Mouse (Mus musculus) ES-Bruce4 (cell line): ENCODE measurements around the gene Soga3. TPM values are rescaled to one million over a fixed set of nuclear protein-coding genes. Genes with fewer than 3 reads are reported as not detected.

Experiments
- H3K27ac ChIP-seq: 2 replicates; pipeline ENCODE4 v1.5.1; 2012; ENCODE audit warnings: low read length, inconsistent platforms; ENCODE audit not compliant: insufficient read depth
- H3K27me3 ChIP-seq: 2 replicates; pipeline ENCODE4 v1.6.1; 2012; ENCODE audit warnings: mild to moderate bottlenecking, low read length, inconsistent platforms; ENCODE audit not compliant: control insufficient read depth, poor library complexity, insufficient read depth, severe bottlenecking
- H3K36me3 ChIP-seq: 2 replicates; pipeline ENCODE4 v1.6.1; 2012; ENCODE audit warnings: inconsistent platforms, mild to moderate bottlenecking, low read length, moderate library complexity; ENCODE audit not compliant: control insufficient read depth, poor library complexity, insufficient read depth, severe bottlenecking
- H3K4me1 ChIP-seq: one replicate; pipeline ENCODE4 v1.8.1; 2011; ENCODE audit warnings: low read length; ENCODE audit not compliant: control insufficient read depth, insufficient read depth
- H3K4me3 ChIP-seq: 2 replicates; pipeline ENCODE4 v1.5.1; 2011; ENCODE audit warnings: low read depth, mild to moderate bottlenecking, low read length
- H3K9ac ChIP-seq: 2 replicates; pipeline ENCODE4 v1.6.1; 2012; ENCODE audit warnings: low read depth, mild to moderate bottlenecking, inconsistent platforms; ENCODE audit not compliant: poor library complexity, severe bottlenecking
- H3K9me3 ChIP-seq: replicated peaks from 2 replicates; pipeline ENCODE4 v1.6.1; 2012; ENCODE audit warnings: mild to moderate bottlenecking, low read length, inconsistent platforms; ENCODE audit not compliant: control insufficient read depth, poor library complexity, insufficient read depth, severe bottlenecking
- CTCF ChIP-seq: IDR thresholded peaks from one replicate; pipeline ENCODE4 v1.8.1; 2011; ENCODE audit warnings: low read depth, low read length
- EP300 ChIP-seq: IDR thresholded peaks from 2 replicates; pipeline ENCODE4 v1.6.1; 2011; ENCODE audit warnings: low read depth, low read length; ENCODE audit not compliant: insufficient read depth
- POLR2A ChIP-seq: IDR thresholded peaks from one replicate; pipeline ENCODE4 v1.8.1; 2011; ENCODE audit warnings: low read length; ENCODE audit not compliant: insufficient read depth
- polyA plus RNA-seq: library from polyadenylated mRNA; stranded (reverse); fragments of >200 nt; gene quantifications from 2 replicates; pipeline ENCODE4 v1.2.4, GENCODE M21; 2011; ENCODE audit warnings: low read depth; ENCODE audit not compliant: missing spikeins, insufficient read depth, insufficient read length

Soga3 gene
- 1.6 and 2.5 TPM in 2 replicates for polyA plus RNA-seq

DNA sequence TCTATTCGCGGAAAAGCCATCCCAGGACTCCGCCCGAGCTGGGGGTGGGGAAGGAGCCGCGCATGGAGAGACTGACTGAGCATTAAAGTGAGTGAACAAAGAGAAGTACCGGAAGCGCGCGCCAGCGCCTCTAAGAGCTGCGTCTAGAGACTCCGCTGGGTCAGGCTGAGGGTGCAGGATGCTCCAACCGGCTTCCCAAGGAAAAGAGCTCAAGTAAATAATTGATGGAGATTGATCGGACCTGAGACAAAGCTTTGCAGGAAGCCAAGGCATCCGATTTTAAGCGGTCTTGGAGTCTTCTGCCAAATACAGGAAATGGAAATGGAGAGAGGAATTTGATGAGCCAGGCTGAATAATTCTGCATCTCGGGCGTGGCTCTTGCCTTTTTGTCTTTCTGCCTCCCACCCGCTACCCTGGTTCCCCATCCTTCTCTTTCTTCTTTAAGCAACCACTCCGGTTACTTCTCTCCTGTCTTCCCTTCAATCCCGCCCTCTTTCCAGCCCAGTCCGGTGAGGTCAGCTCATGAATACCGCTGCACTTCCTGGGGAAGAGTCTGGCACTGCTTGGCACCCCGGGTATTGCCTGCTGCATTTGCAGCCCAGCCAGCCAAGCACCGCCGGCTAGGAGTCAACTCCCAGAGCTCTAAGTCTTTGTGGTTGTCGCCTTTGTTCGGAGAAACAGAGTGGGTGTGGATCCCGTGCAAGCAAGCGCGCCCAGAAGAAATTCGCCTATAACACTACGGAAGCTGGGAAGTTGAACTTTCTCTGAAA is at the start of gene Soga3:
Gene Soga3 (plus strand): TSS at position 274 of the 770 bp plus-strand sequence.
- Histone ChIP-seq H3K27ac (no peak within 1 kb of the TSS), H3K9ac (peak within 1 kb of the TSS; percentile 58)

DNA sequence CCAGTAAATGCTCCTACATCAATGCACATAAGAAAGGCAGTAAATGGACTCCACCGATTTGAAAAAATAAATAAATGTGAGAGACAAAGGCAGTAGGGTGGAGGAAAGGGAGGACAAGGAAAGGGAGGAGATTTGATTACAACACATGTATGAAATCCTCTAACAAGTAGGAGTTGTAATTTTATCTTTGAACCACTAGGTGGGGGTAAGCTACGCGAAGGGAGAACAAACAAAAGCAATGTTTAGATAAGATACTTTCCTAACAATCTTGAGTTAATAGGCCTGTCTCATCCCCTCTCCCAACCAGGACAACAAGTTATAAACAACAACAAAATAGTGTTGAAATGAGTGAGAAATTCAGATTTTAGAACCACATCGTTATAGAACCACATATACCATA is 36.7 kb upstream of the Soga3 start:
- no peaks in the 10 kb centered on the region for H3K4me1 ChIP-seq
- H3K27me3 ChIP-seq: no peaks in the 10 kb centered on the region
- H3K9ac ChIP-seq: no peak overlapping the region
- H3K27ac ChIP-seq: no peak overlapping the region
- TF ChIP-seq CTCF: no peak
- no peak for TF ChIP-seq EP300
- no peak for TF ChIP-seq POLR2A
- H3K36me3 ChIP-seq: no peaks in the 10 kb centered on the region
- H3K4me3 ChIP-seq: no peak overlapping the region
- H3K9me3 ChIP-seq: no peaks in the 10 kb centered on the region

More for the DNA sequence above, at the start of gene Soga3:
- Histone ChIP-seq H3K4me3 (peak within 1 kb of the TSS; percentile 68), H3K27me3 (0 out of 2 replicates have a peak, but pooled peaks cover 3% of the 10 kb centered on the region), H3K9me3 (no peaks in the 10 kb centered on the region), H3K36me3 (no peaks in the 10 kb centered on the region), H3K4me1 (no peaks in the 10 kb centered on the region)
- TF ChIP-seq POLR2A: no peak
- 0 out of 2 replicates have a peak, but pooled peaks have one; percentile 22 for TF ChIP-seq EP300

DNA sequence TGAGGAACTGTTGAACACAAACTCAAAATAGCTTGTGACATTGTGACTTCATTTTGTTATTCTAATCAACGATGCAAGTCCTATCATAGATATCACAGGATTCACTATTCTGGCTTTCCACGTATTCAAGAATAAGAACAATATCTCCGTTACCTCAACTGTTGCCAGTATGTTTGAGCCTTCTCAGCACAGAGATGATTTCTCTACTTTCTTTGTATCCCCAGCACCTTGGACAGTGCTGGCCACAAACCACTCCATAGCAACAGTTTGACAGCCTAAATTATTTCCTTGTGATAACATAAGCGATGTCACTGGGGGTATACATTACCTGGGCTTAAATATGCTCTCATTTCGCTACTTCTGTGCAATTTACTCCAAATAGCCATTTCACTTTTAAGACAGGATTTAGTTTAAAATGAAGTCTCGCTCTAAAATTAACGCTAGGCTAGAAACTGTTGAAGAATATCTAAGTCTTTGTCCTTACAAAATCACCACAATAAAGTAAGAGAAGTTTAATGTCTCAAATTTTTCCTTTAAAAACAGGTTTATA is 1.0 kb upstream of the Soga3 start:
- Histone ChIP-seq H3K9me3 (no peaks in the 10 kb centered on the region), H3K27ac (no peak overlapping the region), H3K27me3 (0 out of 2 replicates have a peak, but pooled peaks cover 1% of the 10 kb centered on the region), H3K4me1 (no peaks in the 10 kb centered on the region), H3K9ac (no peak overlapping the region), H3K36me3 (no peaks in the 10 kb centered on the region), H3K4me3 (no peak overlapping the region)
- TF ChIP-seq CTCF (no peak), EP300 (no peak), POLR2A (no peak)

DNA sequence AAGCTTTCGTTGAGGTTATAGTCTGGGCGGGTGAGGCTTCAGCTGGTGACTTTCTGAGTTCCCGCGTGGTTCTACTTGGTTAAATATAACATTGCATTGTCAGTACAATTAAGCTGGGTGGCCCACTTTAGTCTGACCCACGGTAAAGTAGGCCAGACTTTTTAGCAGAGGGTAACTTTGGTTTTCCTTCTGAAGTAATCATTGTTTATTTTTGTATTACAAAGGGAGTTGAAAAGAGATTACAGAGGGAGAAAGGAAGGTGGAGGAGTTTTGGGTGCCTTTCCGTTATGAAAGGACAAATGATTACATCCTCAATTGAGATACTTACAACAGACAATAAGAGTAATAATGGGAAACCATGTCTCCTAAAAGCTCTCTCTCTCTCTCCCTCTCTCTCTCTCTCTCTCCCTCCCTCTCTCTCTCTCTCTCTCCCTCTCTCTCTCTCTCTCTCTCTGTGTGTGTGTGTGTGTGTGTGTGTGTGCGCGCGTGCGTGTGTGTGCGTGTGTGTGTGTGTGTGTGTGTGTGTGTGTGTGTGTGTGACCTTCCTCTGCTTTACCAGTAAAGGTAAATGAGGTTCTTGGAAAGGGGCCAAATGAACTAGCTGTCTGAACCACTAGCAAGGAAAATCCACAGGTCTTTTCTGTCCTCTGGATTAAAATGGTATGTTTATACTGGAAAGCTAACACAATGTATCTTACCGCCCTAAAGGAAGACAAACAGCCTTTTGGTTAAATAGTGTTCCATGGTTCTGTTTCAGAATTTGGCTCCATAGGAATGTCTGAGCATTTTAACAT is 1.2 kb downstream of the Soga3 start:
- H3K36me3 ChIP-seq: no peaks in the 10 kb centered on the region
- TF ChIP-seq POLR2A (no peak), EP300 (no peak), CTCF (no peak)
- H3K9me3 ChIP-seq: no peaks in the 10 kb centered on the region
- H3K4me3 ChIP-seq: no peak overlapping the region
- H3K27ac ChIP-seq: no peak overlapping the region
- H3K9ac ChIP-seq: peak overlapping the region; percentile 58; the same call in 1 of the 2 replicates
- no peaks in the 10 kb centered on the region for H3K4me1 ChIP-seq
- H3K27me3 ChIP-seq: 0 out of 2 replicates have a peak, but pooled peaks cover 3% of the 10 kb centered on the region

DNA sequence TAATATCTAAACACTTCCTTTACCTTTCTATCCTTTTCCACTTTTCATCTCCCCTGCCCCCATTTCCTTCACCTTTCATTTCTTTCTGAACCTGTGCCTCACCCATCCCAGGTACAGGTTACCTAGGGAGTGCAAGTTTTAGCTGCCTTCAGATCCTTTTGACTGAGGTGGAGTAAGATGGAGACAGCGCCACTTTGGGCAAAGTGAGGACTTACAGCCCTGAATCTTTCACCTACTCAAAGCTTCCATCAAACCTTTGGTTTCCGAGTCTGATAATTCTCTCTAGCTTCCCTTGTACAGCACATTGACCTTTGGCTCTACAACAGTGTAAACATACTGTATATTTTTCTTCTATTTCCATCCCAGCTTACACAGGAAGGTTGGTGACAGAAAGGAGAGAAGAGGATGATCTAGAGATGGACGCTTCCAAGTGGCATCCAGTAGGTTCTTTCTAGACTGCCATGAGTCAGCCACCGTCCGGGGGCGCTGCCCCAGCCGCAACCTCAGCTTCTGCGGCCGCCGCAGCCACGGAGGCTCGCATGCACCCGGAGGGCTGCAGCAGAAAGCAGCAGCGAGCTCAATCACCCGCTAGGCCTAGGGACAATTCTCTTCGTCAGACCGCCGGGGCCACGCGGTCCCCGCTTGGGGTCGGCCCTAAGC is 2.7 kb downstream of the Soga3 start:
- no peaks in the 10 kb centered on the region for H3K9me3 ChIP-seq
- no peaks in the 10 kb centered on the region for H3K4me1 ChIP-seq
- H3K4me3 ChIP-seq: peak overlapping the region; percentile 80
- TF ChIP-seq CTCF (peak; percentile 14), POLR2A (no peak), EP300 (no peak)
- 0 out of 2 replicates have a peak, but pooled peaks cover 3% of the 10 kb centered on the region for H3K27me3 ChIP-seq
- no peak overlapping the region for H3K9ac ChIP-seq
- no peak overlapping the region for H3K27ac ChIP-seq
- no peaks in the 10 kb centered on the region for H3K36me3 ChIP-seq
